Mouse (Mus musculus) heart, embryonic 12.5 days (tissue): ENCODE data around the gene Pitpna. TPM values are rescaled to one million over a fixed set of nuclear protein-coding genes. Genes with fewer than 3 reads are reported as not detected.
A peak's percentile ranks its signal among the peaks of the same experiment; 100 is the strongest.

Source experiments
- ATAC-seq: fragments of 200-750 bp; cut with Nextera tagmentation; 2 replicates; pipeline ENCODE4 v1.8.0; 2017; ENCODE audit warnings: moderate TSS enrichment, moderate library complexity; ENCODE audit not compliant: insufficient number of reproducible peaks, low FRiP score
- H3K27ac ChIP-seq: fragments of 300-500 bp; sonication (generic); 2 replicates; pipeline ENCODE4 v1.5.1; 2016; ENCODE audit warnings: mild to moderate bottlenecking, moderate library complexity; ENCODE audit not compliant: poor library complexity, severe bottlenecking
- H3K27me3 ChIP-seq: fragments of 300-500 bp; sonication (generic); replicated peaks from 2 replicates; pipeline ENCODE4 v1.6.1; 2016; ENCODE audit warnings: mild to moderate bottlenecking, moderate library complexity
- H3K36me3 ChIP-seq: fragments of 300-500 bp; sonication (generic); 2 replicates; pipeline ENCODE4 v1.6.1; 2016; ENCODE audit warnings: mild to moderate bottlenecking, moderate library complexity
- H3K4me1 ChIP-seq: fragments of 300-500 bp; sonication (generic); replicated peaks from 2 replicates; pipeline ENCODE4 v1.6.1; 2016; ENCODE audit warnings: mild to moderate bottlenecking
- H3K4me2 ChIP-seq: fragments of 300-500 bp; sonication (generic); 2 replicates; pipeline ENCODE4 v1.6.1; 2016; ENCODE audit warnings: mild to moderate bottlenecking, moderate library complexity
- H3K4me3 ChIP-seq: fragments of 300-500 bp; sonication (generic); 2 replicates; pipeline ENCODE4 v1.5.1; 2016; ENCODE audit warnings: mild to moderate bottlenecking
- H3K9ac ChIP-seq: fragments of 300-500 bp; sonication (generic); 2 replicates; pipeline ENCODE4 v1.6.1; 2016; ENCODE audit warnings: mild to moderate bottlenecking, moderate library complexity
- H3K9me3 ChIP-seq: fragments of 300-500 bp; sonication (generic); replicated peaks from 2 replicates; pipeline ENCODE4 v1.6.1; 2016; ENCODE audit warnings: mild to moderate bottlenecking, moderate library complexity
- WGBS: fragments of 180-500 bp; shearing (Covaris S2); methylation state at CpG from one replicate; pipeline ENCODE4 v1.1.7; 2016; 5-methylcytosine and 5-hydroxymethylcytosine counted together
- polyA plus RNA-seq: library from polyadenylated mRNA; unstranded; fragments of >200 nt; fragmentation: Nextera tagmentation; extraction: Ambion mirVana; gene quantifications from 2 replicates; pipeline ENCODE4 v1.2.1, GENCODE M21; 2016

The Pitpna gene
- polyA plus RNA-seq, 1 experiment from 2014 or later: 75.3 TPM

DNA sequence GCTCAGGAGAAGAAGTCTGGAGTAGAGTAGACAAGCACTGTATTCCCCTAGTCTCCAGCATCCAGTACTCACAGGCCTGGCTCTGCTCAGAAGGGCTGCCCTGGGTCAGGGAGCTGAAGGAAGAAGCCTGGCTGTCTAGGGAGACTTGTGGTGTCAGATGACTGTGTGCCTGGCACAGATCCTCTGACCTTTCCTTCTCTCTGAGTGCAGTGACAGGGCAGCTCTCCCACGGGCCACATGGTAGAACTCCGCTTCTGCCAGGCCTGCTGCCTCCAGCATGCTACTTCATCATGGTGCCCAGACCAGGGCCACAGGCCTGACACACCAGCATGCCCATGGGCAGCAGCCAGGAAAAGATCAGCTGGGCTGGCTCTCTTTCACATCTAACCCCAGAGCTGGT is 22.0 kb upstream of the Pitpna start:
- Histone ChIP-seq H3K4me2 (no peak overlapping the region), H3K4me3 (no peak overlapping the region), H3K27me3 (peaks cover 33% of the 10 kb centered on the region), H3K9me3 (no peaks in the 10 kb centered on the region), H3K9ac (no peak overlapping the region), H3K4me1 (peaks cover 60% of the 10 kb centered on the region), H3K27ac (no peak overlapping the region), H3K36me3 (no peaks in the 10 kb centered on the region; the same call in 1 of the 2 replicates)
- ATAC-seq: no peak
- 68% methylated on average over 2 of the region's 2 CpGs for WGBS

DNA sequence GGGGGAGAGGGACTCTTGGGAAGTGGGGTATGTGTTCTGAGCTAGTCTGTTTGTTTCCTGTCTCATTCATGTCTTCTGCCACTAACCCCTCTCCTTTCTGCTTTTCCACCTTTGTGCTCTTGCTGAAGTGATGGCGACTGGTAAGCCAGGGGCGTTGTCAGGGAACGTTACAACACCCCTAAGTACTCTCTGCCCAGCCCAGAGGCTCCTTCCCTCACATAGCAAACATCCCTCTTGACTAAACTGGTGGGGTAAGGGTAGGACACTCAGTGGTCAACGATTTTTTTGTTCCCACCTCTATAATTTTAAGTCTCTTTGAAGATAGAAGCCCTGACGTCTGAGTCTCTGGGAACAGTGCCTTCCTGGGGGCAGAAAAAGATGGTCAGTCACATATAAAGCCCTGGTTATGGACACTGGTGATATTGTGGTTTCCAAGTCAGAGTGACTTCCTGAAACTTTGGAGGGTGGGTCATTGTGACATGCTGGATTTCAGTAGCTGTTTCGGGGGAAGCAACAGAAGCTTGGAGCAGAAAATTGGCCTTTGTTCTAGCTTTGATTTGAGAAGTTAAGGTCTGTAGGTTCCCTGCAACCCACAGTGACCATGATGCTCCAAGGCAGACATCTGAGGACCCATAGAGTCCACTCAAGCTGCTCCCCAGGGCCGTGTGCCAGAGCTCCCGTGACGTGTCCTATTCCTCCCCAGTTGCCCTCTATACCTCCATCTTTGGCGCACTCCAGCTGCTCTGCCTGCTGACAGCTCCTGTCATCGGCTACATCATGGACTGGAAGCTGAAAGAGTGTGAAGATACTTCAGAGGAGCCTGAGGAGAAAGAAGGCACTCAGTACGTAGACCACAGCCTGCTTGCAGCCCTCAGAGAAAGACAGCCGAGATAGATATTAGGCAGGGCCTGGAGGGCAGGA is 21.4 kb upstream of the Pitpna start:
- Histone ChIP-seq H3K4me1 (peaks cover 62% of the 10 kb centered on the region), H3K4me2 (no peak overlapping the region), H3K27me3 (peaks cover 37% of the 10 kb centered on the region), H3K4me3 (no peak overlapping the region), H3K9me3 (no peaks in the 10 kb centered on the region), H3K9ac (no peak overlapping the region), H3K27ac (0 out of 2 replicates have a peak overlapping the region, but pooled peaks have one; percentile 5), H3K36me3 (no peaks in the 10 kb centered on the region; the same call in 1 of the 2 replicates)
- WGBS: 44% methylated on average over 13 of the region's 13 CpGs
- no peak for ATAC-seq

DNA sequence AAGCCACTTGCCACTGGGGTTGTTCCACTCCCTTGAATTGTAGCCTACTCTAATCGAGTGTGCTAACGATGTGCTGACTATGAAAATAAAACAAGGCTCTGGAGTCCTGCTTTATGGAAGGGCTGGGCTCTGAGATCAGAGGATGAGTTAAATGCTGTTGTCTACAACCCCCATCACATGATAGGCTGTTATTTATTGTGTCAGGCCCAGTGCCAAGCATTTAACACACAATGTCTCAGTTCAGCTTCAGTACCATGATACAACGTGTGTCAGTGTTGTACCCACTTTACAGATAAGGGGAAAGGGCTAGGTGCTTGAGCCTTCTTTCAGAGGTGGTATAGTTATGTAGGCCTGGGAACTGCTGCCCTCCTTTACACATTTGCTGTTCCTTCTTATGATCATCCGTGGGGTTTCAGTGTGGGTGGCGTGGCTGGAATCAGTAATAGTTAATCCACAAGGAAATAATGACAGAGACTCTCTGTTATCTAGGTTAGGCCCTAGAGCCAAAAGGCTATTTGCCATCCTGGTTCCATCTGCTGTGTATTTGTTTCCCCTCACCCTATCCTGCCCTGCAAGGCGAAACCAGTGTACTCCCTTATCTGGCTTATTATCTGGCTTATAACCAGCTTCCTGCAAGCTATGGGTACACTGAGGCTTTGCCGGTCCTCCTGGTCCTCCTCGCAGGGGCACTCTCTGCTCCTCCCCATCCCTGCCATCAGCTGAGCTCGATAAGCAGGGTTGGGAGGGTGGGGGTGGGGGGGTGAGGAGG is 20.4 kb upstream of the Pitpna start:
- Histone ChIP-seq H3K27me3 (peaks cover 46% of the 10 kb centered on the region), H3K4me2 (no peak overlapping the region), H3K4me1 (peaks cover 66% of the 10 kb centered on the region), H3K4me3 (no peak overlapping the region), H3K36me3 (no peaks in the 10 kb centered on the region; the same call in 1 of the 2 replicates), H3K9me3 (no peaks in the 10 kb centered on the region), H3K27ac (no peak overlapping the region), H3K9ac (no peak overlapping the region)
- no peak for ATAC-seq
- 25% methylated on average over 9 of the region's 9 CpGs for WGBS

DNA sequence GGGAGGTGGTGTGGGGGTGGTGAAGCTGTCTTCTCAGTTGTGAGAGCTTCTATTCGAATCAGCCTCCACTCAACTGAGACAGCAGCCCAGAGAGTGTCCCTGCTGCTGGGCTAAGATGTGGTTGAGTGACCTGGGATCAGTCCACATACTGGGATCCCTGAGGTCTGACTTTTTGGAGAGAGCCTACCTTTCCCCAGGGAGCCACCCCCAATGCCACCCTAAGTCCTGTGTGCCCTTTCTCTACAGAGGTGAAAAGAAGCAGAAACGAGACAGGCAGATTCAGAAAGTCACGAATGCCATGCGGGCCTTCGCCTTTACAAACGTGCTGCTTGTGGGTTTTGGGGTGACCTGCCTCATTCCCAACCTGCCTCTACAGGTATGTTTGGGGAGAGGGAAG is 19.8 kb upstream of the Pitpna start:
- H3K4me1 ChIP-seq: peaks cover 66% of the 10 kb centered on the region
- WGBS: 76% methylated on average over 6 of the region's 6 CpGs
- ATAC-seq: no peak
- no peaks in the 10 kb centered on the region for H3K9me3 ChIP-seq
- H3K27me3 ChIP-seq: peaks cover 42% of the 10 kb centered on the region
- no peak overlapping the region for H3K9ac ChIP-seq
- no peak overlapping the region for H3K4me3 ChIP-seq
- H3K27ac ChIP-seq: no peak overlapping the region
- no peaks in the 10 kb centered on the region; the same call in 1 of the 2 replicates for H3K36me3 ChIP-seq
- H3K4me2 ChIP-seq: no peak overlapping the region

DNA sequence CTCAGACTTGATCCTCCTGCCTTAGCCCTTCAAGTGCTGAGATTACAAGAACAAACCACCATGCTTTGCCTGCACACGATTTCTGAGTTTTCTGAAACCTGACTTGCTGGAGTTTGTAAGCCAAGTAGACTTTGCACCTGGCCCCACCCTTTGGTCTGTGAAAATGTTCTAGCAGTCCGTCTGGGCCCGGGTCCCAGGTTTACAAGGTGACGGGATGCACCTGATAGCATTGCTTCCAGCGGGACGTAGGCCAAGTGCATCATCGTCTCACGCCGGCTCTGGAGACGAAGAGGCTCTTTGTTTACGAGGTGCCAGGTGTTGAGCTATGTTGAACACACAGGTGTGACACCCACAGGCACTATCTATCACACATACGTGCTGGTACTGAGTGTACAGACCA is 18.9 kb upstream of the Pitpna start:
- H3K4me1 ChIP-seq: peaks cover 59% of the 10 kb centered on the region
- WGBS: 92% methylated on average over 12 of the region's 12 CpGs

DNA sequence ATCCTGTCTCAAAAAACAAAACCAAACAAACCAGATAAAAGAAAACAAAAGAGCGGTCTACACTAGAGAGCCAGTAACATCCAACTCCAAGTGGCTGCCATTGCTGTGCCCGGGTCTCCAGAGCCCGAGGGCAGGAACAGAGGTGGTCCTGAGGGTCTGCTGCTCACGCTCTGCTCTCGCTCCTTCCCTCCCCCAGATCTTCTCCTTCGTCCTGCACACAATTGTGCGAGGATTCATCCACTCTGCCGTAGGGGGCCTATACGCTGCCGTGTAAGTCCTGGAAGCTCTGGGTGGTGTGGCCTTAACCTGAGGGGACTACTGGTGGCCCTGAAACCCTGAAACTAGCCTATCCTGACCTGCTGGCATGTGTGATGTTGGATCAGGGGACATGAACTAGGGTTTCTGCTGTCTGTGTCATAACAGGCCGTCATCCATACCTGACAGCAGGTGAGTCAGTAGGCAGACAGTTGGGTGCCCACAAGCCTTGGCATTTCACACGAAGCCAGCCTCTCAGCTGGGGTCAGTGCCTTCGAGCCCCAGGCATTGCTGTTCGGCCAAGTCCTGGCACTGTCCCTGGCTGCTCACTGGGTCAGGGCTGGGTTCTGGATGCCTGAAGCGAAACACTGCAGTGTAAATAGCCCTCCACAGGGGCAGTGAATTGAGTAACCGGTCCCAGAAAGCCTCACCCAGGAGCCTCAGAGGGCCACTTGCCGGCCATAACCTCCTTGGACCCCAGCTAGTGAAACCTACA is 17.3 kb upstream of the Pitpna start:
- no peak overlapping the region for H3K9ac ChIP-seq
- no peak overlapping the region for H3K4me2 ChIP-seq
- H3K36me3 ChIP-seq: no peaks in the 10 kb centered on the region
- 86% methylated on average over 17 of the region's 17 CpGs for WGBS
- peaks cover 56% of the 10 kb centered on the region for H3K27me3 ChIP-seq
- H3K4me1 ChIP-seq: peaks cover 46% of the 10 kb centered on the region
- no peak for ATAC-seq
- H3K27ac ChIP-seq: no peak overlapping the region
- no peak overlapping the region for H3K4me3 ChIP-seq
- H3K9me3 ChIP-seq: no peaks in the 10 kb centered on the region

More for the DNA sequence above, 18.9 kb upstream of the Pitpna start:
- Histone ChIP-seq H3K9ac (no peak overlapping the region), H3K4me3 (no peak overlapping the region), H3K9me3 (no peaks in the 10 kb centered on the region), H3K36me3 (no peaks in the 10 kb centered on the region), H3K27ac (no peak overlapping the region), H3K27me3 (peaks cover 42% of the 10 kb centered on the region), H3K4me2 (no peak overlapping the region)
- ATAC-seq: no peak

DNA sequence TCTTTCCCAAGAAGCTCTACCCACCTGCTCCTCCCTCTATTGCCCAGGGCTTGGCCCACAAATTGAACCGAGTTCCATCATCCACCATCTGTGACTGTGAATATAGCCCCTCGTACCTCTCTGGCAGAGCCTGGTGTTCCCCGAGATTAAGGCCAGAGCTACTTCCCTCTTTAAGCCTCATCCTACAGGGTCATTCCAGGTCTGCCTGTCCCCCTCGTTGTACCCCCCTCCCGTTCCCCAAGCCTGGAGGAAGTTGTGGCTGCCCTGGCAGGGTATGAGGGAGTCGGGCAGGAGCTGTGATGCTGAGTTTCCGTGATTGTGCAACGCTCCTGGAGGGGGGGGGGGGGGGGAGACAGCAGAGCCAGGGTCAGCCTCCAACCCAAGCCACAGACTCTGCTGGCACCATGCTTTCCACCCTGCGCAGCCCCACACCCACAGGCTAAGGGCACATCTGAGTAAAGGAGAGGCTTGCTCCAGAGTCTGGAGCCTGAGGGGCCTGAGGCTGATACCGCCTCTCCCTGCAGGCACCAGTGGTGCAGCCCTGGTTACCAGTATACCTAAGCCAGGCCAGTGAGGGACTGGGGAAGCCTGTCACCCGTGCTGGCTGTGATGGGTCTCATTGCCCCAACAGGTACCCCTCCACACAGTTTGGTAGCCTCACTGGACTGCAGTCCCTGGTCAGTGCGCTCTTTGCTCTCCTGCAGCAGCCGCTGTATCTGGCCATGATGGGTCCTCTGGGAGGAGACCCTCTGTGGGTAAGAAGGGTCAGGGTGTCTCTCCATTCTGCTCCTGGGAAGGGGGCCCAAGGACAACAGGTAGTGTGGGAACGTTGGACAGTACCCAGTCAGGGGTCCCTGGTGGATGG is 16.5 kb upstream of the Pitpna start:
- no peak for ATAC-seq
- no peak overlapping the region for H3K27ac ChIP-seq
- no peaks in the 10 kb centered on the region for H3K36me3 ChIP-seq
- H3K9me3 ChIP-seq: no peaks in the 10 kb centered on the region
- peaks cover 38% of the 10 kb centered on the region for H3K4me1 ChIP-seq
- no peak overlapping the region for H3K9ac ChIP-seq
- no peak overlapping the region for H3K4me2 ChIP-seq
- 63% methylated on average over 13 of the region's 14 CpGs for WGBS
- H3K4me3 ChIP-seq: no peak overlapping the region
- peaks cover 56% of the 10 kb centered on the region for H3K27me3 ChIP-seq

DNA sequence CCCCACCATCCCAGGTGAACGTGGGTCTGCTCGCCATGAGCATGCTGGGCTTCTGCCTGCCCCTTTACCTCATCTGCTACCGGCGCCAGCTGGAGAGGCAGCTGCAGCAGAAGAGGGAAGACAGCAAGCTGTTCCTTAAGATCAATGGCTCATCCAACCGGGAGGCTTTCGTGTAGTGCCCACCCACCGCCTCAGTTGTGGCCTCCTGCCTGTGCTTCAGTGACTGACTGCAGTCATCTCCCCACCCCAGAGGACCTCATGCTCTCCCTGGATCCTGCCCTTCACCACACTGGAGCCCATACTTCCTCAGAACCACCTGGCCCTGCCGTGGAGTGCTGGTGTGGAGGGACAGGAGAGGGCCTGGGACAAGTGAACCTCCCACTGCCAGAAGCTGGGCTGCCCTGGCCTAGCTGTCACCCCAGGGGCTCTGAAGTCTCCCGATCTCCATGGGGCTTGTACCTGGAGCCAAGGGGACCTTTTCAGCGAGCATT is 15.6 kb upstream of the Pitpna start:
- Histone ChIP-seq H3K27me3 (peaks cover 56% of the 10 kb centered on the region), H3K36me3 (no peaks in the 10 kb centered on the region), H3K9me3 (no peaks in the 10 kb centered on the region), H3K4me1 (peaks cover 28% of the 10 kb centered on the region), H3K4me2 (peak overlapping the region; percentile 22; the same call in 1 of the 2 replicates), H3K27ac (no peak overlapping the region), H3K9ac (peak overlapping the region; percentile 47; the same call in 1 of the 2 replicates), H3K4me3 (no peak overlapping the region)
- 26% methylated on average over 10 of the region's 10 CpGs for WGBS
- ATAC-seq: no peak

DNA sequence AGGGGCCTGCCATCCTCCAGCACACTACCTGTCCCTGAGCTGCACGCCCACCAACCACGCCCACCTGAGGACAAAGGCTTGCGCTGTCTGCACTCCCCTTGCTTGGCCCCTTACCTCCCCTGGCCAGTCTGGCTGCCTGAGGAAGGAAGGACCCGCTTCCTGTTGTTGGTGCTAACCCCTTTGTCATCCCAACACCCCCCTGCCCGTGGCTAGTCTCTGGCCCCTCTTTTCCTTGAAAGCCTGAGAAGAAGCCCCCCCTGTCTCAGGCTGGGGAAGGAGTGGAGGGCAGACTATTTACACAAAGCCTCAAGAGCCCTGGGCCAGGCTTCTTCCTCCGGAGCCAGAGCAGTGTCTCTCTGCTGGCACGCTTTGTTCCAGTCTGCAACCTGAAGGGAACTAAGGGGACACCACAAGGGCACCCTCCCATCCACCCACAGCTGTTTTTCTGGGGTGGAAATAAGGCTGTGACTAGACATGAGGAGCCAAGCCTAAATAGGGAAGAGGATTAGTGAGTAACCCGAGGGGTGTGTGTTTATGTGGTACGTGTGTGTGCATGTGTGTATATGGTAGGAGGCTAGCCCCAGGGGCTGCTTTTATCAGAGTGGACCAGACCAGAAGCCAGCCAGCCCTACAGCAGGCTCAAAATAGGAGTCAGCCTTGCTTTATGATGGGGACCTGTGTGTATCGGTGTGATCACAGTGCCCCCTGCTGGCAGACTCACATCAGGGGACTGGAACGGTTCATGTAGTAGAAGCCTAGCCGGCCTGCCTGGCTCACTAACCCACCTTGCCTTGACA is 14.8 kb upstream of the Pitpna start:
- H3K4me2 ChIP-seq: peak overlapping the region; percentile 22; the same call in 1 of the 2 replicates
- H3K27me3 ChIP-seq: peaks cover 56% of the 10 kb centered on the region

More for the DNA sequence above, 14.8 kb upstream of the Pitpna start:
- no peak overlapping the region for H3K4me3 ChIP-seq
- ATAC-seq: peak; percentile 81
- 0 out of 2 replicates have a peak overlapping the region, but pooled peaks have one; percentile 44 for H3K27ac ChIP-seq
- H3K36me3 ChIP-seq: no peaks in the 10 kb centered on the region
- peaks cover 21% of the 10 kb centered on the region for H3K4me1 ChIP-seq
- WGBS: 14% methylated on average over 12 of the region's 12 CpGs
- no peaks in the 10 kb centered on the region for H3K9me3 ChIP-seq
- peak overlapping the region; percentile 47 for H3K9ac ChIP-seq
